Mouse (Mus musculus) heart, embryonic 11.5 days (tissue): ENCODE results near the gene Mia3. TPM values are rescaled to one million over a fixed set of nuclear protein-coding genes. Genes with fewer than 3 reads are reported as not detected.
"Not testable (repeated sequence)": the region's sequence is repeated elsewhere in the genome, so short reads cannot be mapped to it uniquely, and the experiment has no call there.

Experiments used
- ATAC-seq: fragments of 200-750 bp; cut with Nextera tagmentation; replicated peaks from 2 replicates; pipeline ENCODE4 v1.8.0; 2017; ENCODE audit warnings: moderate library complexity; ENCODE audit not compliant: insufficient number of reproducible peaks, low FRiP score, low TSS enrichment
- H3K27ac ChIP-seq: fragments of 300-500 bp; sonication (generic); 2 replicates; pipeline ENCODE4 v1.5.1; 2014; ENCODE audit warnings: mild to moderate bottlenecking, low read depth, low read length
- H3K27me3 ChIP-seq: fragments of 300-500 bp; sonication (generic); 2 replicates; pipeline ENCODE4 v1.6.1; 2014; ENCODE audit warnings: mild to moderate bottlenecking, low read length, mixed read lengths; ENCODE audit not compliant: control insufficient read depth, insufficient read depth
- H3K36me3 ChIP-seq: fragments of 300-500 bp; sonication (generic); 2 replicates; pipeline ENCODE4 v1.6.1; 2014; ENCODE audit warnings: mild to moderate bottlenecking, low read length, moderate library complexity, mixed read lengths; ENCODE audit not compliant: control insufficient read depth, insufficient read depth
- H3K4me1 ChIP-seq: fragments of 300-500 bp; sonication (generic); 2 replicates; pipeline ENCODE4 v1.6.1; 2014; ENCODE audit warnings: low read length; ENCODE audit not compliant: control insufficient read depth, insufficient read depth
- H3K4me2 ChIP-seq: fragments of 300-500 bp; sonication (generic); 2 replicates; pipeline ENCODE4 v1.6.1; 2014; ENCODE audit warnings: mild to moderate bottlenecking, moderate library complexity
- H3K4me3 ChIP-seq: fragments of 300-500 bp; sonication (generic); 2 replicates; pipeline ENCODE4 v1.5.1; 2014; ENCODE audit warnings: low read depth, low read length
- H3K9ac ChIP-seq: fragments of 300-500 bp; sonication (generic); 2 replicates; pipeline ENCODE4 v1.6.1; 2014; ENCODE audit warnings: mild to moderate bottlenecking, low read depth, low read length, moderate library complexity
- H3K9me3 ChIP-seq: fragments of 300-500 bp; sonication (generic); replicated peaks from 2 replicates; pipeline ENCODE4 v1.6.1; 2016; ENCODE audit warnings: low read length; ENCODE audit not compliant: control insufficient read depth
- WGBS: fragments of 180-500 bp; shearing (Covaris S2); extraction: QIAGEN DNeasy Blood & Tissue Kit; methylation state at CpG from one replicate; pipeline ENCODE4 v1.1.7; 2014; ENCODE audit not compliant: insufficient replicate concordance; 5-methylcytosine and 5-hydroxymethylcytosine counted together
- polyA plus RNA-seq: library from polyadenylated mRNA; unstranded; fragments of >200 nt; fragmentation: Nextera tagmentation; extraction: Ambion mirVana; gene quantifications from 2 replicates; pipeline ENCODE4 v1.2.1, GENCODE M21; 2014

Gene Mia3
- 72.7 and 78.4 TPM in 2 replicates for polyA plus RNA-seq

DNA sequence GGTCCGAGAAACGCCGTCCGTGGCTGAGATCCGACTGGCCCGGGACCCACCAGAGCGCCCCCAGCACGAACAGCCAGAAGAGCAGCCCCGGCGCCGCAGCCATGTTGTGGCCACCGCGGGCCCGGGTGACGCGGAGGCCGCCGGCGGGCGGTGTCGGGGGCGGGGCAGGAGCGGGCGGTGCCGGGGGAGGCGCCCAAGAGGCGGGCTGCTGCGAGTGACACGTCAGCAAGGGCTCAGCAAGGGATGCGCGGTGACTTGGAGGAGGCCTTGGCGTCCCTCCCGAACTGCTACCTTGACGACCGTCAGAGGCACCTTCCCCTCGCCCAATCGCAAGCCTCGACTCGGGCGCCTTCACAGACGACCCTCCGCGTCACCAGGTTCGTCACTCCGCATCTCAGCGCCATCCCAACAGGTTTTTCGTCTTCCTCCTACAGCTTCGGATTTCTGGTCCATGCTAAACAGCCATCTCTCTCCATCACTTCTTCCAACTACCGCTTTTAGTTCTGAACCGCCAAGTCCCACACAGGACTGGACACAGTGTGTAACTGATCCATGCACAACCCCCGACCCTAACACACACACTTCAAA lies at the start of gene Mia3:
Gene Mia3 (minus strand): TSS at position 127 of the 588 bp plus-strand sequence.
- no peaks in the 10 kb centered on the region for H3K9me3 ChIP-seq
- peaks cover 2% of the 10 kb centered on the region; the same call in 1 of the 2 replicates for H3K36me3 ChIP-seq
- H3K4me3 ChIP-seq, result peak within 1 kb of the TSS; percentile 79
- H3K4me1 ChIP-seq, result peaks cover 7% of the 10 kb centered on the region
- no peaks in the 10 kb centered on the region for H3K27me3 ChIP-seq
- H3K27ac ChIP-seq, result peak within 1 kb of the TSS; percentile 46
- peak within 1 kb of the TSS; percentile 71 for H3K4me2 ChIP-seq
- ATAC-seq, result peak; percentile 99
- peak within 1 kb of the TSS; percentile 84 for H3K9ac ChIP-seq
- WGBS, result under 1% methylated on average over 51 of the region's 51 CpGs

DNA sequence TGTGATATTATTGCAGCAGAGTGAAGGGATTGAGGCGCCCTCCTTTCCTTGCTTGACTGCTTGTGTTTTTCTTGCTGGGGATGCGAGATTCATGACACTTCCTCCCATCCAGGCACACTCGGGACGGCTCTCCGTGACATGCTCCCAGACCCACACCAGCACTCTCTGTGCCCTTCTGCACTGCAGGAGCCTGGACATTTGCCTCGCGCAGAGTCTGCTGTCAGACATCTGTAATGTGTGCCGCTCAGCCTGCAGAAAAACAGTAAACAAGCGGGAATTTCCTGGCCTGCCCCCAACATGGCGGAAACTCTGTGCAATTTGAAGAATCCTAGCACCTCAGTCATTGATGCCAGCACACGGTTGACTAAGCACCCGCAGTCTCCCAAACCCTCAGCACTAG lies 48.5 kb upstream of the Mia3 start, which contains the start of gene Hhipl2:
Gene Hhipl2 (plus strand): TSS at position 343 of the 400 bp plus-strand sequence.
- ATAC-seq, result no peak
- H3K9me3 ChIP-seq, result no peaks in the 10 kb centered on the region
- no peak within 1 kb of the TSS for H3K27ac ChIP-seq
- no peak within 1 kb of the TSS for H3K4me2 ChIP-seq
- no peaks in the 10 kb centered on the region for H3K36me3 ChIP-seq
- H3K27me3 ChIP-seq, result no peaks in the 10 kb centered on the region
- no peak within 1 kb of the TSS for H3K9ac ChIP-seq
- H3K4me3 ChIP-seq, result no peak within 1 kb of the TSS
- WGBS, result 69% methylated on average over 12 of the region's 12 CpGs
- no peaks in the 10 kb centered on the region for H3K4me1 ChIP-seq

DNA sequence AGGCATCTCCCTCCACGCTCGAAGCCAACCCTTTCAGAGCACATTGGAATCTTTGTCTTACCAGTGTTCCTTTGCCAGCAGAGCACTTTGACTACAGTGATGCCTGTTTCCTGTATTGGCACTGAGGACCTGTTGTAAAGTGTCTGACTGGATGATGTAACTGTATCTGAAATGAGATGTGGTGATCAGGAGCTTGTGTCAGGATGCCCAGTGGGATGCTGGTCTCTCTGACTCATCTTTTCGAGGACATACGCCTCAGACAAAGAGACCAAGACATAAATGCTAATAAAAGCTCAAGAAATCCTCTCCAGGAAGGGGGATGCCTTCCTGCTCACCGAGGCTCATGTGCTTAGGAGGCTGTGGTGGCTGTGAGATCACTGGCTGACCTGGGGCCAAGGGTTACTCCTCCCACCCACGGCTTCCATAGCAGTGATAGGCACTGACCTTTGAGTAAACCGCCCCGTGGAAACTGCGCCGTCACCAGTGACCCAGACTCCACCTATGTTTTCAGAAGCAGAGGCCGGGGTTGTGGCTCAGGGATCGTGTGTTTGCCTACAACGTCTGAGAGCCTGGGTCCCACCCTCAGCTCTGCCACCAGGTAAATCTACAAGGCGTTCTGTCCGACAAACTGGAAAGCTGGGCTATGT lies 44.9 kb upstream of the Mia3 start:
- ATAC-seq, result no peak
- WGBS, result 84% methylated on average over 15 of the region's 15 CpGs
- H3K4me1 ChIP-seq, result no peaks in the 10 kb centered on the region

DNA sequence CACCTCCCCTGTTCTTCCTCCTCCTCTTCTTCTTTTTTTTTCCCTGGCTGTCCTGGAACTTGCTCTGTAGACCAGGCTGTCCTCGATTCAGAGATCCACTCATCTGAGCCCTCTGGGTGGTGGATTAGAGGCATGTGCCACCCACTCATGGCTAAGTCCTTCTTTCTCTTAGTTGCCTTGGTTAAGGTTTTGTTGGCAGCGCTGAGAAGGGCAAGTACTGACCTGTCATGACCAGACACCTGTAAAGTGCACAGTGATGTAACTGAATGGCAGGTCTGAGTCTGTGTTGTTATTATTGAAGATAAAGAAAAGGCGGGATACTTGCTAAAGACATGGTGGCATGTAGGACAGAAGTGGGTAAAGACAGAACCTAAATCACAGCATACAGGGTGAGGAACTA lies 34.0 kb upstream of the Mia3 start:
- WGBS, result 86% methylated on average over 3 of the region's 3 CpGs
- H3K4me1 ChIP-seq, result no peaks in the 10 kb centered on the region
- ATAC-seq, result no peak
- H3K4me2 ChIP-seq, result no peak overlapping the region
- H3K9me3 ChIP-seq, result no peaks in the 10 kb centered on the region
- H3K27me3 ChIP-seq, result no peaks in the 10 kb centered on the region
- H3K36me3 ChIP-seq, result peaks cover 32% of the 10 kb centered on the region
- H3K4me3 ChIP-seq, result no peak overlapping the region
- no peak overlapping the region for H3K27ac ChIP-seq
- no peak overlapping the region for H3K9ac ChIP-seq

More for the DNA sequence above, 44.9 kb upstream of the Mia3 start:
- no peak overlapping the region for H3K4me2 ChIP-seq
- H3K27me3 ChIP-seq, result no peaks in the 10 kb centered on the region
- H3K9me3 ChIP-seq, result no peaks in the 10 kb centered on the region
- H3K36me3 ChIP-seq, result peaks cover 16% of the 10 kb centered on the region
- H3K9ac ChIP-seq, result no peak overlapping the region
- no peak overlapping the region for H3K4me3 ChIP-seq
- H3K27ac ChIP-seq, result no peak overlapping the region

DNA sequence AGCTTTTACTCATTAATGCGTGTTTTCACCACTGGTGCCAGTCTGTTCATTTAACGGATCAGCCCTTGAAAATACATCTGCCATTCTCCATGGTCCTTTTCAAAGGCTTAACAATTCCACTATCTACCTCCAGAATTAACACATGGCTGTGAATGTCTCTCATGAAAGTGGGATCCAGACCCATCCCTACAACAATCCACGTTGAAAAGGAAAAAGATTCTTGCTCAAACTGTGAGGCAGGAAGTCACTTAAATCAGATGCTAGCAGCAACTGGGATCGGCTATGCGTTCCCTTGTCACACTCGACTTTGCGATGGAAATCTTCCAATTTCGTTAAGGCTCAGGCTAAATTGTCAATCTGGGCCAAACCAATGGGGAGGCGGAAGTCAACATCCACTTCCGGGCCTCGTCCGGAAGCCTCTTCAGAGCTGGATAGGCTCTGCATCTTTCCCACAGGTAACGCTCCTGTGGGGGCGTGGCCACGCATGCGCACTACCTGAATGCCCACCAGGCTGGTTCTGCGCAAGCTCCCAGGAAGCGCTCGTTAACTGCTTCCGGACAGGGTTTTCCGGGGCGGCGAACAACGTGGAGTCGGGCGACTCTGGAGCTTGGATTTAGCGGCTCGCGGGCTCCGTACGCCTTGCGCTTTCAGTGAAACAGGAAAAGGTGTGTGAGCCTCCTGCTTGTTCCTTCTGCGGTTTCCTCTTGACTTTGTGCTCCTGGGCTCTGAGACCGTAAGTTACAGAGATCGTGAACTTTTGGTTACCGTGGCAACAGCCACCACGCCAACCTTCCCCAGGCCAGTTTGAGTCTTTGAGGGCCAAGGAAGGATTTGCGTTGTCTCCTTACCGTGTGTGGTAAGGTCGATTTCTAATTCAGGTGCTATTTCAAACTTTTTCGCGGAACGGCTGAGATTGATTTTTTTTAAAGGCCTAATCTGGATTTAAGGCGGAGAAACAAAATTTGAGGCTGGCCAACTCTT lies 19.4 kb upstream of the Mia3 start, which contains the start of gene Taf1a:
Gene Taf1a (plus strand): TSS at position 556 of the 981 bp plus-strand sequence.
- Histone ChIP-seq H3K4me3 (peak within 1 kb of the TSS; percentile 74), H3K4me2 (peak within 1 kb of the TSS; percentile 76), H3K4me1 (peaks cover 2% of the 10 kb centered on the region; the same call in 1 of the 2 replicates), H3K27me3 (no peaks in the 10 kb centered on the region), H3K36me3 (0 out of 2 replicates have a peak, but pooled peaks cover 2% of the 10 kb centered on the region), H3K9ac (peak within 1 kb of the TSS; percentile 66), H3K27ac (no peak within 1 kb of the TSS), H3K9me3 (no peaks in the 10 kb centered on the region)
- ATAC-seq, result peak; percentile 98
- 6% methylated on average over 44 of the region's 44 CpGs for WGBS

DNA sequence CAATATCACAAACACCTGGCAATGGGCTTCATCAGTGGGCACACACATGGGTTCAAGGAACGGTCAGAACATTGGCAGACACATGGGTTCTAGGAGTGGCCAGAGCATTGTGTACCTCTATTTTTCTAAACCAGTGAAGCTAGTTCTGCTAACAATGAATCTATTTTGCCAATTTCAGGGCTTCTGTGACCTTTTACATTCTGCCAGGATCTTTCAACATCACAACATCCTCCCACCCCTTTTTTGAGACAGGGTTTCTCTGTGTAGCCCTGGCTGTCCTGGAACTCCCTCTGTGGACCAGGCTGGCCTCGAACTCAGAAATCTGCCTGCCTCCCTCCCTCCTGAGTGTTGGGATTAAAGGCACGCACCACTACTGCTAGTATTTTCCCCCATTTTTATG lies 18.1 kb upstream of the Mia3 start:
- not testable (repeated sequence) for H3K9ac ChIP-seq, H3K27ac ChIP-seq, H3K27me3 ChIP-seq, H3K4me3 ChIP-seq, H3K4me2 ChIP-seq, H3K36me3 ChIP-seq, H3K4me1 ChIP-seq, H3K9me3 ChIP-seq, ATAC-seq
- 87% methylated on average over 3 of the region's 3 CpGs for WGBS

DNA sequence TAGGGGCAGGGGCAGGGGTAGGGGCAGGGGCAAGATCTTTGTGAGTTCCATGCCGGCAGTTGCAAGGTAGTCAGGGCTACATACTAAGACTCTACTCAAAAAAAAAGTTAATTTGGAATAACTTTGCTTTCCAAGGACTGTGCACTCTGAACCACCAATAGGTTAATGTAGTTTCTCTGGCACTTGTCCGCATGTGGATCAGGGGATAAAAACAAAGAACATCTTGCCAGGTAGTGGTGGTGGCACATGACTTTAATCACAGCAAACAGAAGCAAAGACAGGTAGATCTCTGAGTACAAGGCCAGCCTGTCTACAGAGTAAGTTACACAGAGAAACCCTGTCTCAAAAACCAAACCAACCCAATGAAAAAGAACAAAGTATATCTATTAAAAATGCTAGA lies 13.3 kb upstream of the Mia3 start:
- no peaks in the 10 kb centered on the region for H3K36me3 ChIP-seq
- no peak overlapping the region for H3K4me2 ChIP-seq
- no peaks in the 10 kb centered on the region for H3K9me3 ChIP-seq
- ATAC-seq, result no peak
- H3K9ac ChIP-seq, result no peak overlapping the region
- H3K27ac ChIP-seq, result no peak overlapping the region
- H3K4me1 ChIP-seq, result no peaks in the 10 kb centered on the region
- 92% methylated on average over 2 of the region's 2 CpGs for WGBS
- 0 out of 2 replicates have a peak, but pooled peaks cover 2% of the 10 kb centered on the region for H3K27me3 ChIP-seq
- no peak overlapping the region for H3K4me3 ChIP-seq

DNA sequence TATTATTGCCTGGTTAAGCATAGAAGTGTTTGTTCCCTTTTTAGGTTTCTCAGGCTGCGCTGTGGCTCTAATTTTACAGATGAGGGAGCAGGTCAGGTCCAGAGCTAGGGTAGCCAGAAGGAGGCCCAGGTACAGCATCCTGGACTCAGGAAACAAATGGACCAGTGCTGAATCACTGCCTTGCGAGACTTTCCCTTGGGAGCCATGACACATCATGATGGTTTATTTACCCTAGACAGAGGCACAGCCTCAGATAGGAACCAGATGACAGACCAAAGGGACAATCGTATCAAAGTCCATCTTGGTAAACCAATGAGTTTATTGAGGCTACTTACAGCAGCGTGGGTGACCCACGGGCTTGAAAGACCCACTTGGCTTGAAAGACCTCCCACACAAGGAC lies 12.5 kb upstream of the Mia3 start:
- no peak overlapping the region for H3K27ac ChIP-seq
- H3K4me1 ChIP-seq, result no peaks in the 10 kb centered on the region
- H3K9ac ChIP-seq, result no peak overlapping the region
- 0 out of 2 replicates have a peak, but pooled peaks cover 2% of the 10 kb centered on the region for H3K27me3 ChIP-seq
- H3K9me3 ChIP-seq, result no peaks in the 10 kb centered on the region
- H3K4me3 ChIP-seq, result no peak overlapping the region
- H3K4me2 ChIP-seq, result no peak overlapping the region
- ATAC-seq, result no peak
- 73% methylated on average over 5 of the region's 5 CpGs for WGBS
- no peaks in the 10 kb centered on the region for H3K36me3 ChIP-seq
